Mouse (Mus musculus): ENCODE results near the gene Cryzl1. TPM values are rescaled to one million over a fixed set of nuclear protein-coding genes. Genes with fewer than 3 reads are reported as not detected.
A peak's percentile ranks its signal among the peaks of the same experiment; 100 is the strongest.
"Not testable (repeated sequence)": the region's sequence is repeated elsewhere in the genome, so short reads cannot be mapped to it uniquely, and the experiment has no call there.

Cryzl1 gene
- polyA plus RNA-seq, 1 experiment from 2014 or later, result 59.3 TPM

DNA sequence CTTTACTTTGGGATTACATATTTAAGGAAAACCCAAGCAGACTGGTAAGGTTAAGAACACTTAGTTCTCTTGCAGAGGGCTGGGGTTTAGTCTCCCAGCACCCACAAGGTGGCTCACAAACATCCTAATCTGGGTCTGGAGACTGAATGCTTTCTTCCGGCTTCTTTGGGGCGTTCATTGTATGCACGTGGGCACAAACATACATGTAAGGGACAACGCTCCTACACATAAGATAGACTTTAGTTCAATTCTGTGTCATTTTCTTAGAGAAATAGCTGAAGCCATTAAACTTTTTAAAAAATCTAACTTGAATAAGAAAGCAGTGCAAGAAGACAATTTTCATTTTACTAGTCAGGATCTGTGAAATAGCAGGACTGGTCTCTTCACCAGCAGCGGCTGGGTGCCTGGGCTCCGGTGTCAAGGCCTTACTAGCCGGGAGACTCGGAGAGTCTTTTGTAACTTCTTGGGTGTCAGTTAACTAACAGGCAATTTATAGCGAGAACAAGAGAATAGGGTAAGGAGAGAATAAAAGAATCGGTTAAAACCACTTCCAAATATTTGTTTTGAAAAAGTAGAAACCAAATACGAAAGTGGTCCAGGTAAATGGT is 82.7 kb downstream of the Cryzl1 start:
- peaks cover 9% of the 10 kb centered on the region; the same call in 1 of the 2 replicates for H3K4me1 ChIP-seq (ENCODE audit: insufficient read depth, low read depth, low read length)
- peak; percentile 40 for DNase-seq (ENCODE audit: low spot score)
- H3K4me3 ChIP-seq (ENCODE audit: low read depth, low read length), result peak overlapping the region; percentile 78
- peak overlapping the region; percentile 95 for H3K4me2 ChIP-seq (replicated peaks; ENCODE audit: low read depth, low read length)
- peak; percentile 40 for TF ChIP-seq CTCF (IDR thresholded peaks at IDR 0.05)
- TF ChIP-seq EP300 (IDR thresholded peaks at IDR 0.05), result no peak
- H3K36me3 ChIP-seq (ENCODE audit: insufficient read depth, low read length), result no peaks in the 10 kb centered on the region; the same call in 1 of the 2 replicates
- ATAC-seq, result no peak
- WGBS, result under 1% methylated on average over 11 of the region's 11 CpGs
- H3K27me3 ChIP-seq (replicated peaks; ENCODE audit: insufficient read depth, low read length), result no peaks in the 10 kb centered on the region
- no peaks in the 10 kb centered on the region for H3K9me3 ChIP-seq (ENCODE audit: low read length)
- H3K9ac ChIP-seq (replicated peaks; ENCODE audit: low read depth), result peak overlapping the region; percentile 93
- H3K27ac ChIP-seq (ENCODE audit: low read length), result peak overlapping the region; percentile 100

DNA sequence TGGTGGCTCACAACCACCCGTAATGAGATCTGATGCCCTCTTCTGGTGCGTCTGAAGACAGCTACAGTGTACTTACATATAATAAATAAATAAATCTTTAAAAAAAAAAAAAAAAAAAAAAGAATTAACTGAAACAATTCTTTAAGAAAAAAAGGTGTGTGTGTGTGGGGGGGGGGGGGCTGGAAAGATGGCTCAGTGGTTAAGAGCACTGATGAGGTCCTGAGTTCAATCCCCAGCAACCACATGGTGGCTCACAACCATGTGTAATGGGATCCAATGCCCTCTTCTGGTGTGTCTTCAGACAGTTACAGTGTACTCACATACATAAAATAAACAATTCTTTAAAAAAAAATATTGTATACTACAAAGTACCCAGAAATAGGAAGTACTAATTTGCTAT is 83.4 kb downstream of the Cryzl1 start:
- not testable (repeated sequence) for H3K36me3 ChIP-seq (ENCODE audit: insufficient read depth, low read length); H3K27ac ChIP-seq (ENCODE audit: low read length); H3K4me3 ChIP-seq (ENCODE audit: low read depth, low read length); ATAC-seq; H3K4me2 ChIP-seq (replicated peaks; ENCODE audit: low read depth, low read length); DNase-seq (ENCODE audit: low spot score); H3K9me3 ChIP-seq (ENCODE audit: low read length); H3K9ac ChIP-seq (replicated peaks; ENCODE audit: low read depth); H3K27me3 ChIP-seq (replicated peaks; ENCODE audit: insufficient read depth, low read length); H3K4me1 ChIP-seq (ENCODE audit: insufficient read depth, low read depth, low read length)
- no CpG with 5 or more reads among the region's 2 CpGs for WGBS

DNA sequence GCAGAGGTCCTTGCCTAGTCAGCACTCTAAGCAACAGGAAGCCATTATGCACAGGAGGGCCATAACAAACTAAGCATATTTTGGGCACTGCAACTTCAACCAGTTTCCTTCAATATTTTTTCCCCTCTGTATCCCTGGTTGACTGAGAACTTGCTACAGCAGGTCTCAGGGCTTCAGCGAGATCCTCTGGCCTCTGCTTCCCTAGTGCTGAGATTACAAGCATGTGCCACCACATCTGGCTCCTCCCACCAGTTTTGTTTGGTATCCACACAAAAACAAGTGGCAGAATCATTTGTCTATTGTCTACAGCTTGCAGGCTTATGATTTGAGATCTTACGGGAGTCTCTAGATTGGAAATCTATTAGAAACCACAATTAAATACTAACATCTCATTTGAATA is 83.9 kb downstream of the Cryzl1 start:
- no peak overlapping the region for H3K27ac ChIP-seq (ENCODE audit: low read length)
- no peak overlapping the region for H3K4me3 ChIP-seq (ENCODE audit: low read depth, low read length)
- H3K27me3 ChIP-seq (replicated peaks; ENCODE audit: insufficient read depth, low read length), result no peaks in the 10 kb centered on the region
- H3K36me3 ChIP-seq (ENCODE audit: insufficient read depth, low read length), result no peaks in the 10 kb centered on the region; the same call in 1 of the 2 replicates
- peaks cover 9% of the 10 kb centered on the region; the same call in 1 of the 2 replicates for H3K4me1 ChIP-seq (ENCODE audit: insufficient read depth, low read depth, low read length)
- no peaks in the 10 kb centered on the region for H3K9me3 ChIP-seq (ENCODE audit: low read length)
- ATAC-seq (no peak), DNase-seq (ENCODE audit: low spot score) (no peak)
- H3K4me2 ChIP-seq (replicated peaks; ENCODE audit: low read depth, low read length), result no peak overlapping the region
- no peak for TF ChIP-seq CTCF (IDR thresholded peaks at IDR 0.05)
- TF ChIP-seq EP300 (IDR thresholded peaks at IDR 0.05), result no peak
- whole genome bisulfite sequencing, result 89% methylated on average over 2 of the region's 2 CpGs
- H3K9ac ChIP-seq (replicated peaks; ENCODE audit: low read depth), result no peak overlapping the region

DNA sequence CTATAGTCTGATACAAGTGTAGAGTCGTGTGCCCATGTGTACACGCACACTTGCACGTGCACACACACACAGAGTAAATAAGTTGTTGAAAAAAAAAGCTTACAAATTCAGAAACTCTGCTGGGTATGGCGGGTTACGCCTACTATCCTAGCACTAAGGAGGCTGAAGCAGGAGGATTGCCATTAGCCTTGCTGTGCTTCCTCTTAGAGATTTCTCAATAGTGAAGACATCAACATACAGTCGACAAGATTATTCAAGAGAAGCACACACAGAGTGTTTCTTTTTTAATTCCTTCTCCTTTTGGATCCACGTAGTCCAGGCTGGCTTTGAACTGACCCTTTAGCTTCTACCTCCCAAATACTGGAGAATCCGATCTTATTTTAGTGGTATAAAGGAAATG is 88.6 kb downstream of the Cryzl1 start:
- H3K9me3 ChIP-seq (ENCODE audit: low read length), result no peaks in the 10 kb centered on the region
- no peaks in the 10 kb centered on the region for H3K4me1 ChIP-seq (ENCODE audit: insufficient read depth, low read depth, low read length)
- no peak overlapping the region for H3K4me3 ChIP-seq (ENCODE audit: low read depth, low read length)
- ATAC-seq (no peak), DNase-seq (ENCODE audit: low spot score) (no peak)
- TF ChIP-seq CTCF (IDR thresholded peaks at IDR 0.05) (no peak), EP300 (IDR thresholded peaks at IDR 0.05) (no peak)
- H3K36me3 ChIP-seq (ENCODE audit: insufficient read depth, low read length), result peaks cover 15% of the 10 kb centered on the region; the same call in 1 of the 2 replicates
- H3K27me3 ChIP-seq (replicated peaks; ENCODE audit: insufficient read depth, low read length), result no peaks in the 10 kb centered on the region
- 93% methylated on average over 8 of the region's 8 CpGs for WGBS
- no peak overlapping the region for H3K4me2 ChIP-seq (replicated peaks; ENCODE audit: low read depth, low read length)
- no peak overlapping the region for H3K27ac ChIP-seq (ENCODE audit: low read length)
- no peak overlapping the region for H3K9ac ChIP-seq (replicated peaks; ENCODE audit: low read depth)

DNA sequence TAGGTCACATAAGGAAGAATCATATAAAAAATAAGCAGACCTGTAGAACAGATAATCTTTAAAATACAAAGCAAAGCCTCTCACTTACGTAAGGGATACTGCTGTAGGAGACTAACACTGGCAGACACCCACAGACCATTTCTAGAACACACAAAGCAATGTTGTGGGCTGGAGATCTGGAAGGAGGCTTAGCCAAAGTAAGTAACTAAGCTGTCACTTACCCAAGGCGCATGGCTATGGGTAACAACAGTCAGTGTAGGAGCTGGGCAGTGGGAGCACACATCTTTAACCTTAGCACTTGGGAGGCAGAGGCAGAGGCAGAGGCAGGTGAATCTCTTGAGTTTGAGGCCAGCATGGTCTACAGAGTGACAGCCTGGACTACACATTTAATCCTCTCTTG is 89.1 kb downstream of the Cryzl1 start:
- no peak for ATAC-seq
- H3K27ac ChIP-seq (ENCODE audit: low read length), result no peak overlapping the region
- WGBS, result 94% methylated on average over 2 of the region's 2 CpGs

More for the DNA sequence above, 89.1 kb downstream of the Cryzl1 start:
- no peak for TF ChIP-seq EP300 (IDR thresholded peaks at IDR 0.05)
- no peak for TF ChIP-seq CTCF (IDR thresholded peaks at IDR 0.05)
- peaks cover 15% of the 10 kb centered on the region; the same call in 1 of the 2 replicates for H3K36me3 ChIP-seq (ENCODE audit: insufficient read depth, low read length)
- no peak overlapping the region for H3K9ac ChIP-seq (replicated peaks; ENCODE audit: low read depth)
- no peak for DNase-seq (ENCODE audit: low spot score)
- no peaks in the 10 kb centered on the region for H3K4me1 ChIP-seq (ENCODE audit: insufficient read depth, low read depth, low read length)
- H3K4me2 ChIP-seq (replicated peaks; ENCODE audit: low read depth, low read length), result no peak overlapping the region
- H3K9me3 ChIP-seq (ENCODE audit: low read length), result no peaks in the 10 kb centered on the region
- H3K4me3 ChIP-seq (ENCODE audit: low read depth, low read length), result no peak overlapping the region
- no peaks in the 10 kb centered on the region for H3K27me3 ChIP-seq (replicated peaks; ENCODE audit: insufficient read depth, low read length)

Other genes starting within 250 kb of the Cryzl1 start
- gene Ifnar1, start 243.7 kb downstream of the Cryzl1 start, polyA plus RNA-seq (2015; fragmentation: Nextera tagmentation; extraction: Ambion mirVana), result 40.3 and 44.9 TPM in 2 replicates
- gene Ifngr2, start 181.9 kb downstream of the Cryzl1 start, polyA plus RNA-seq (2015; fragmentation: Nextera tagmentation; extraction: Ambion mirVana), result 64.4 and 78.1 TPM in 2 replicates
- gene Tmem50b, start 131.2 kb downstream of the Cryzl1 start, polyA plus RNA-seq (2015; fragmentation: Nextera tagmentation; extraction: Ambion mirVana), result 160 and 169 TPM in 2 replicates
- 6.1 and 6.2 TPM in 2 replicates for gene Dnajc28, start 109.9 kb downstream of the Cryzl1 start, polyA plus RNA-seq (2015; fragmentation: Nextera tagmentation; extraction: Ambion mirVana)
- gene Gart, start 82.0 kb downstream of the Cryzl1 start, polyA plus RNA-seq (2015; fragmentation: Nextera tagmentation; extraction: Ambion mirVana), result 27.3 and 30.9 TPM in 2 replicates
- gene Son, start 81.5 kb downstream of the Cryzl1 start, polyA plus RNA-seq (2015; fragmentation: Nextera tagmentation; extraction: Ambion mirVana), result 132 and 143 TPM in 2 replicates
- 6.0 and 8.0 TPM in 2 replicates for gene Donson, start 40.2 kb downstream of the Cryzl1 start, polyA plus RNA-seq (2015; fragmentation: Nextera tagmentation; extraction: Ambion mirVana)
- gene Itsn1, start 306 bp upstream of the Cryzl1 start, polyA plus RNA-seq (2015; fragmentation: Nextera tagmentation; extraction: Ambion mirVana), result 9.7 and 12.1 TPM in 2 replicates